Mouse (Mus musculus) cerebellum, adult 2 months (tissue): ENCODE results near the gene Dlst. TPM values are rescaled to one million over a fixed set of nuclear protein-coding genes. Genes with fewer than 3 reads are reported as not detected.

Experiments used
- DNase-seq, 2 experiments: peaks; one replicate each; pipeline ENCODE4 v3.0.0; 2021
- H3K27ac ChIP-seq: fragments of 200-500 bp; 2 replicates; pipeline ENCODE4 v1.5.1; 2012; ENCODE audit warnings: low read length, control low read depth, inconsistent platforms; ENCODE audit not compliant: insufficient read depth
- H3K27me3 ChIP-seq: fragments of 200-500 bp; 2 replicates; pipeline ENCODE4 v1.6.1; 2012; ENCODE audit warnings: inconsistent platforms, mild to moderate bottlenecking, low read length, moderate library complexity; ENCODE audit not compliant: control insufficient read depth, insufficient read depth
- H3K4me1 ChIP-seq: fragments of 200-500 bp; 2 replicates; pipeline ENCODE4 v1.6.1; 2011; ENCODE audit warnings: low read length; ENCODE audit not compliant: control insufficient read depth, insufficient read depth
- H3K4me3 ChIP-seq: fragments of 200-500 bp; replicated peaks from 2 replicates; pipeline ENCODE3; 2011; ENCODE audit warnings: mild to moderate bottlenecking, low read depth, low read length, control low read depth; ENCODE audit not compliant: insufficient read depth
- CTCF ChIP-seq: fragments of 200-500 bp; IDR thresholded peaks from 2 replicates; pipeline ENCODE4 v1.5.1; 2011; ENCODE audit warnings: low read depth, mild to moderate bottlenecking, control low read depth, low read length, moderate library complexity, borderline replicate concordance; ENCODE audit not compliant: insufficient read depth
- POLR2A ChIP-seq: fragments of 200-500 bp; IDR thresholded peaks from 2 replicates; pipeline ENCODE4 v1.6.1; 2011; ENCODE audit warnings: low read length, control low read depth, borderline replicate concordance; ENCODE audit not compliant: insufficient read depth
- WGBS: fragments of 180-500 bp; shearing (Covaris S2); methylation state at CpG from one replicate; pipeline ENCODE4 v1.1.7; 2018; 5-methylcytosine and 5-hydroxymethylcytosine counted together
- polyA plus RNA-seq: library from polyadenylated mRNA; depleted of rRNA; stranded (reverse); fragments of >200 nt; gene quantifications from 2 replicates; pipeline ENCODE4 v1.2.3, GENCODE M21; 2012

Dlst gene
- polyA plus RNA-seq, 1 experiment = 185 TPM

GRCm38 (mm10) chr12:85094010-85094409, 16.6 kb upstream of the Dlst start:
- 28% methylated on average over 14 of the region's 14 CpGs for WGBS
- peaks cover 4% of the 10 kb centered on the region; the same call in 1 of the 2 replicates for H3K4me1 ChIP-seq
- H3K27ac ChIP-seq = no peak overlapping the region
- H3K27me3 ChIP-seq = no peaks in the 10 kb centered on the region
- no peak for TF ChIP-seq CTCF
- TF ChIP-seq POLR2A = no peak
- DNase-seq = no peak
- H3K4me3 ChIP-seq = no peak overlapping the region

GRCm38 (mm10) chr12:85094706-85095105, 15.9 kb upstream of the Dlst start:
- no peaks in the 10 kb centered on the region for H3K27me3 ChIP-seq
- H3K27ac ChIP-seq = no peak overlapping the region
- WGBS = 15% methylated on average over 10 of the region's 10 CpGs
- DNase-seq = peak; percentile 25 to 28
- no peak for TF ChIP-seq POLR2A
- TF ChIP-seq CTCF = no peak
- peaks cover 4% of the 10 kb centered on the region; the same call in 1 of the 2 replicates for H3K4me1 ChIP-seq
- H3K4me3 ChIP-seq = no peak overlapping the region

GRCm38 (mm10) chr12:85095146-85095545, 15.5 kb upstream of the Dlst start:
- no peak for TF ChIP-seq CTCF
- no peak for TF ChIP-seq POLR2A
- no peak overlapping the region for H3K27ac ChIP-seq
- no peak overlapping the region for H3K4me3 ChIP-seq
- H3K27me3 ChIP-seq = no peaks in the 10 kb centered on the region
- peaks cover 4% of the 10 kb centered on the region; the same call in 1 of the 2 replicates for H3K4me1 ChIP-seq
- 57% methylated on average over 11 of the region's 11 CpGs for WGBS
- no peak for DNase-seq

GRCm38 (mm10) chr12:85095859-85096258, 14.8 kb upstream of the Dlst start:
- WGBS = 39% methylated on average over 7 of the region's 7 CpGs
- Histone ChIP-seq H3K27me3 (no peaks in the 10 kb centered on the region), H3K4me3 (no peak overlapping the region), H3K27ac (no peak overlapping the region), H3K4me1 (peaks cover 4% of the 10 kb centered on the region; the same call in 1 of the 2 replicates)
- no peak for TF ChIP-seq POLR2A
- no peak for TF ChIP-seq CTCF
- DNase-seq = no peak

- Histone ChIP-seq H3K27me3 (no peaks in the 10 kb centered on the region), H3K4me3 (no peak overlapping the region), H3K27ac (no peak overlapping the region), H3K4me1 (no peaks in the 10 kb centered on the region)
- TF ChIP-seq POLR2A (no peak), CTCF (no peak)
- 48% methylated on average over 14 of the region's 14 CpGs for WGBS
- DNase-seq = no peak
Observed at GRCm38 (mm10) chr12:85101001-85101400, 9.6 kb upstream of the Dlst start.

- Histone ChIP-seq H3K4me3 (no peak overlapping the region), H3K27me3 (no peaks in the 10 kb centered on the region), H3K4me1 (no peaks in the 10 kb centered on the region), H3K27ac (no peak overlapping the region)
- no peak for TF ChIP-seq CTCF
- no peak for DNase-seq
- WGBS = 82% methylated on average over 5 of the region's 5 CpGs
Observed at GRCm38 (mm10) chr12:85101521-85102106, 9.0 kb upstream of the Dlst start.

- WGBS = 83% methylated on average over 8 of the region's 8 CpGs
- Histone ChIP-seq H3K27ac (no peak overlapping the region), H3K27me3 (no peaks in the 10 kb centered on the region), H3K4me1 (no peaks in the 10 kb centered on the region), H3K4me3 (no peak overlapping the region)
- no peak for DNase-seq
- TF ChIP-seq POLR2A (no peak), CTCF (no peak)
Observed at GRCm38 (mm10) chr12:85103096-85103495, 7.5 kb upstream of the Dlst start.

GRCm38 (mm10) chr12:85104789-85105188, 5.8 kb upstream of the Dlst start:
- Histone ChIP-seq H3K27me3 (no peaks in the 10 kb centered on the region), H3K4me3 (no peak overlapping the region), H3K27ac (no peak overlapping the region), H3K4me1 (no peaks in the 10 kb centered on the region)
- TF ChIP-seq CTCF (no peak), POLR2A (no peak)
- WGBS = 87% methylated on average over 8 of the region's 8 CpGs
- DNase-seq = no peak

- no peak for TF ChIP-seq POLR2A
- TF ChIP-seq CTCF = no peak
- no peak overlapping the region for H3K4me3 ChIP-seq
Observed at GRCm38 (mm10) chr12:85106292-85106691, 4.3 kb upstream of the Dlst start.

More at GRCm38 (mm10) chr12:85106292-85106691, 4.3 kb upstream of the Dlst start:
- no peak for DNase-seq
- no peak overlapping the region for H3K27ac ChIP-seq
- no peaks in the 10 kb centered on the region for H3K27me3 ChIP-seq
- 30% methylated on average over 8 of the region's 8 CpGs for WGBS
- no peaks in the 10 kb centered on the region for H3K4me1 ChIP-seq
